Mouse (Mus musculus) liver, embryonic 11.5 days (tissue): ENCODE data around the gene Loxl1. TPM values are rescaled to one million over a fixed set of nuclear protein-coding genes. Genes with fewer than 3 reads are reported as not detected.

Experiments used
- ATAC-seq: fragments of 200-750 bp; cut with Nextera tagmentation; replicated peaks from 2 replicates; pipeline ENCODE4 v1.8.0; 2017; ENCODE audit warnings: moderate number of reproducible peaks, mild to moderate bottlenecking, moderate TSS enrichment, moderate library complexity; ENCODE audit not compliant: low FRiP score
- DNase-seq: peaks from one replicate; pipeline ENCODE4 v3.0.0-alpha.2; 2017; ENCODE audit warnings: low spot score
- H3K27ac ChIP-seq: fragments of 300-500 bp; sonication (generic); 2 replicates; pipeline ENCODE4 v1.5.1; 2014; ENCODE audit warnings: mild to moderate bottlenecking, low read depth, low read length, control low read depth
- H3K27me3 ChIP-seq: fragments of 300-500 bp; sonication (generic); replicated peaks from 2 replicates; pipeline ENCODE4 v1.6.1; 2014; ENCODE audit warnings: low read length, mixed read lengths; ENCODE audit not compliant: control insufficient read depth, insufficient read depth
- H3K36me3 ChIP-seq: fragments of 300-500 bp; sonication (generic); 2 replicates; pipeline ENCODE4 v1.6.1; 2014; ENCODE audit warnings: mild to moderate bottlenecking, low read length, moderate library complexity, mixed read lengths; ENCODE audit not compliant: control insufficient read depth, insufficient read depth
- H3K4me1 ChIP-seq: fragments of 300-500 bp; sonication (generic); replicated peaks from 2 replicates; pipeline ENCODE4 v1.6.1; 2014; ENCODE audit warnings: low read length, mixed read lengths; ENCODE audit not compliant: control insufficient read depth, insufficient read depth
- H3K4me2 ChIP-seq: fragments of 300-500 bp; sonication (generic); 2 replicates; pipeline ENCODE4 v1.6.1; 2014; ENCODE audit warnings: mild to moderate bottlenecking, control low read depth, moderate library complexity
- H3K4me3 ChIP-seq: fragments of 300-500 bp; sonication (generic); 2 replicates; pipeline ENCODE4 v1.5.1; 2014; ENCODE audit warnings: low read depth, low read length, control low read depth
- H3K9ac ChIP-seq: fragments of 300-500 bp; sonication (generic); 2 replicates; pipeline ENCODE4 v1.6.1; 2014; ENCODE audit warnings: low read depth, low read length, control low read depth
- H3K9me3 ChIP-seq: fragments of 300-500 bp; sonication (generic); 2 replicates; pipeline ENCODE4 v1.6.1; 2016; ENCODE audit warnings: low read length, inconsistent platforms, mixed read lengths; ENCODE audit not compliant: control insufficient read depth
- WGBS: fragments of 180-500 bp; shearing (Covaris S2); extraction: QIAGEN DNeasy Blood & Tissue Kit; methylation state at CpG from one replicate; pipeline ENCODE4 v1.1.7; 2014; 5-methylcytosine and 5-hydroxymethylcytosine counted together
- polyA plus RNA-seq: library from polyadenylated mRNA; unstranded; fragments of >200 nt; fragmentation: Nextera tagmentation; extraction: Ambion mirVana; gene quantifications from 2 replicates; pipeline ENCODE4 v1.2.1, GENCODE M21; 2014

Loxl1 gene
- polyA plus RNA-seq, 1 experiment from 2014 or later, result 11.0 TPM

DNA sequence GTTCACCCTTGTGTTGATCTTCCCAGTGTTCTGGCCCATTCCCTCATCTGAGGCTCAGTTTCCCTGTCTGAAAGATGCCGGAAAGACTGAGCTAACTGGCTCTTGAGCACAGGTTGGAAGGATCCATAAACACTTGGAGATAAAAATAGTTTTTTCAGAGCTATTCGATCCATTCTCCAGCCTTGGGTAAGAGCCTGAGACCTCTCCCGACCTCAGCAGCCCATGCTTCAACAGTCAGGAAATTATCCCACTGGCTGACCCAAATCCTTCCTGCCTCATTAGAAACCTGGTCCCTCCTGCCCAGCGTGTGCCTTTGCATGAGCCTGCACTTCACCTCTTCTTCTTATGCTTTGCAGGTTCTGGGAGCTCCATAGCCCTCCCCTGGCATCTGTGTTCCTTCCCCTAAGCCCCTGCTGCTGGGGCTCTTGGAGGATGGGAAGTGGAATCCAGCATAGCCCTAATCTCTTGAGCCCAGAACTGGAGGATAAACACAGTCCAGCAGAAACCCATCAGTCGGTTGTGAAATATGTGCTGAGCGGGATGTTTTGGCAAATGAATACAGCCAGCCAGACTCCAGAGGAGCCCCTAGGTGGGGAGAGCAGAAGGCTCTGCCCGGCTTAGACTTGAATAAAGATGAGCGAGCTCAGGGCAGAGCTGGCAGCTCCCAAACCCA, 9.3 kb downstream of the Loxl1 start:
- DNase-seq (no peak), ATAC-seq (no peak)
- H3K4me1 ChIP-seq, result peaks cover 14% of the 10 kb centered on the region
- WGBS, result 51% methylated on average over 8 of the region's 8 CpGs
- H3K4me2 ChIP-seq, result no peak overlapping the region
- H3K36me3 ChIP-seq, result no peaks in the 10 kb centered on the region
- no peak overlapping the region for H3K4me3 ChIP-seq
- H3K9ac ChIP-seq, result no peak overlapping the region
- peak overlapping the region; percentile 19; the same call in 1 of the 2 replicates for H3K27ac ChIP-seq
- H3K9me3 ChIP-seq, result no peaks in the 10 kb centered on the region
- peaks cover 3% of the 10 kb centered on the region; the same call in 1 of the 2 replicates for H3K27me3 ChIP-seq

DNA sequence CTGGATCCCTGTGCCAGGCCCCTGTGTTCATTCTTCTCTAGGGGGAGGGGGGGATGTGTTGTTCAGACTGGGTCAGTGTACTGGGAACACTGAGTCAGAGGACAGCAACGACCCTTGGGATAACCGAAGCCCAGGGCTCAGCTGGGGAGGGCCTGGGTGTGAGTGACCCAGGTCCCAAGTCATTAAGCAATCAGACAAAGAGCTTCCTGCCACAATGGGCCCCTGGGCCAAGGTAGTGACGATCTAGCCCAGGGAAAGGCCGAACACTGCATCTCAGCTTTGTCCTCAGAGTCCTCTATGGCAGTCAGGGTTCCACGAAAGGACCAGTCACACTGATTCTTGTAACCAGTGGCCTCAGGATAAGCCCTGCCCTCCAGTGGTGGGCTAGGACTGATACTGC, 9.9 kb downstream of the Loxl1 start:
- Histone ChIP-seq H3K27ac (no peak overlapping the region; the same call in 1 of the 2 replicates), H3K27me3 (no peaks in the 10 kb centered on the region; the same call in 1 of the 2 replicates), H3K36me3 (no peaks in the 10 kb centered on the region), H3K9ac (no peak overlapping the region), H3K4me3 (no peak overlapping the region), H3K9me3 (no peaks in the 10 kb centered on the region), H3K4me1 (peaks cover 9% of the 10 kb centered on the region), H3K4me2 (no peak overlapping the region)
- 63% methylated on average over 5 of the region's 5 CpGs for WGBS
- DNase-seq (no peak), ATAC-seq (no peak)

DNA sequence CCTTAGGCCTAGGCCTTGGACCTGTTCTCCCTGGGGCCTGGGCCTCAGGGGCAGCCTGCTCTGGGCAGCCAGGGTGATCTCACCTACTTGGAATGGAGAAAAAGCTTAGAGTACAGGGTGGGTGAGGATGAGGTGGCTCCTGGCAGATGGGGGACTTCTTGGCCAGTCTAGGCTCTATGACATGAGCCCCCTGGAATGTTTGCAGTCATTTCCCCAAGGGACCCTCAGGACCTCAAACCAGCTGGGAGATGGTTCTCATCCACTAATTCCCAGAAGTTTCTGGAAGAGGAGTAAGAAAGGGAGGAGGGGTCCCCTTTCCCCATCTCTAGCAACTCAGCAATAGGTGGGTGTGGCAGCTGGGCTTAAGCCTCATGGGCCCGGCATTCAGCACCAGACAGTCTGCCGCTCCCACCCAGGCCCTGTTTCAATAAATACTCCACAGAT, 13.6 kb downstream of the Loxl1 start:
- peaks cover 18% of the 10 kb centered on the region for H3K4me1 ChIP-seq
- H3K9me3 ChIP-seq, result no peaks in the 10 kb centered on the region
- DNase-seq (no peak), ATAC-seq (no peak)
- no peaks in the 10 kb centered on the region for H3K27me3 ChIP-seq
- H3K36me3 ChIP-seq, result no peaks in the 10 kb centered on the region
- WGBS, result 62% methylated on average over 2 of the region's 2 CpGs
- no peak overlapping the region for H3K4me2 ChIP-seq
- H3K4me3 ChIP-seq, result no peak overlapping the region
- H3K9ac ChIP-seq, result no peak overlapping the region
- no peak overlapping the region for H3K27ac ChIP-seq

DNA sequence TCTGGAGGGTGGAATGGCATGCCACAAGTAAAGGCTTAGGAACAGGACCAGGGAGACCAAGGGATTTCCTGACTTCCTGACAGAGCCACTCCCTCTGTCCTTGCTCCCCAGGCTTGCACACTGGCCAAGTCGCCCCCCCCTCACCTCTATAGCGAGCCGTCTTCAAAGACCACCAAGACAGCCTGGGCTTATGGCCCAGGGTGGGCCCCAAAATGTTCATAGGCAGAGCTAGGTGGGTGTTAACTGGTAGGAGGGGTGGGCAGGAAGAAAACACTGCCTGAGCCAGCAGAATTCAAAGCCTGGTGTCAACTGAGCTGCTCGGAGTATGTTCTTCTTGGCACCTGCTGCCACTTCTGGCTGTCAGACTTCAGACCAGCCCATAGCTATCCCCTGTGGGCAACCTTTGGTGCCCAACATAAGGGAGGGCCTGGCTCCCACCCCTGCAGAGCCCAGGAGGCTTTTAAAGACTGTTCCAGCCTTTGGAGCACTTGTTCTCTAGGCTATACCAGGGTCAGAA, 15.0 kb downstream of the Loxl1 start:
- Histone ChIP-seq H3K4me1 (peaks cover 13% of the 10 kb centered on the region), H3K9ac (no peak overlapping the region), H3K4me2 (no peak overlapping the region), H3K27ac (no peak overlapping the region), H3K9me3 (no peaks in the 10 kb centered on the region), H3K4me3 (no peak overlapping the region), H3K27me3 (no peaks in the 10 kb centered on the region), H3K36me3 (no peaks in the 10 kb centered on the region)
- 69% methylated on average over 4 of the region's 4 CpGs for WGBS
- ATAC-seq, result no peak
- DNase-seq, result no peak

DNA sequence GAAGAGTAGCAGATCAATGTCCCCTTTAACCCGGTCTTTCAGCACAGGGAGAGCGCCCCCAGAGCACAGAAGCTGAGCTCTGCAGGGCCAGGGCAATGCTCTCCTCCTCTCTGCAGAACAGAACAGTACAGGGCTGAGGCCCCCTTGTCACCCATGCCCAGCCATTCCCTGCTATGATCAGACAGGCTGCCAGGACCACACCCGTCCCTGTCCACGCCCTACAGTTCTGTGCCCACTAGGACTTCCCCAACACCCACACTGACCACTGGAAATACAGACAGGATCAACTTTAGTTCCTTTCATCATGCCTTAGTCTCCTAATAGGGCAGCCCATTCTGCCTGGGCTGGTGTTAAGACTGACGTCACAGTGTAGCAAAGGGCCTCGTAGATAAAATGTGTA, 15.9 kb downstream of the Loxl1 start:
- Histone ChIP-seq H3K27ac (no peak overlapping the region), H3K4me3 (no peak overlapping the region), H3K4me2 (no peak overlapping the region), H3K9me3 (no peaks in the 10 kb centered on the region), H3K36me3 (no peaks in the 10 kb centered on the region), H3K27me3 (no peaks in the 10 kb centered on the region), H3K4me1 (peaks cover 10% of the 10 kb centered on the region), H3K9ac (no peak overlapping the region)
- WGBS, result 73% methylated on average over 6 of the region's 6 CpGs
- ATAC-seq, result no peak
- DNase-seq, result no peak

DNA sequence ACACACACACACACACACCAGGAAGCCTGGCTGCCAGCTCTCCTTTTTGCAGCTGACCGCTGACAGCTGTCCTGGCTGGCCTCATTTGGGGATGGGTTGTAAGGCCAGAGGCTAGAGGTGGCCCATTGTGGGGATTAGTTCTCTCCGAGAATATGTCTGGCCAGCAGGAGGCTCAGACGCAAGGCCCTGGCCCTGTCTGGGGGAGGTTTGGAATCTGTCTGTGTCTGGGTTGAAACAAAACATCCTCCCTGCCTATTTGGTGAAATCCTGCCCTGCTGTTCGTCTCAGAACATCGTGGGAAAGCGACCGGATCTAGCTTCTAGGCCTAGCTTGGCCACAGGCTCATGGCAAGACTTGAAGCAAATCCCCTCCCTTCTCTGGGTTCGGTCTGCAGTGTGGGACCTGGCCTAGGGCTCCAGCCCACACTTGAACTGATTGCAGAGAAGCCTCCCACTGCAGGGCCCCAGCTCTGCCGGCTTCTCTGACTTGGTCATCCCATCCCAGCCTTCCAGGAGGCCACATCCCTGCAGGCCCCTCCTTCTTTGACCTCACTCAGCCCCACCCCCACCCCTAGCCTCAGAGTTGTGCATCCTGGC, 17.1 kb downstream of the Loxl1 start:
- Histone ChIP-seq H3K36me3 (no peaks in the 10 kb centered on the region), H3K9ac (no peak overlapping the region), H3K9me3 (no peaks in the 10 kb centered on the region), H3K4me2 (no peak overlapping the region), H3K4me1 (peaks cover 10% of the 10 kb centered on the region), H3K4me3 (no peak overlapping the region), H3K27ac (peak overlapping the region; percentile 44; the same call in 1 of the 2 replicates), H3K27me3 (no peaks in the 10 kb centered on the region)
- DNase-seq, result no peak
- no peak for ATAC-seq
- WGBS, result 37% methylated on average over 9 of the region's 9 CpGs

DNA sequence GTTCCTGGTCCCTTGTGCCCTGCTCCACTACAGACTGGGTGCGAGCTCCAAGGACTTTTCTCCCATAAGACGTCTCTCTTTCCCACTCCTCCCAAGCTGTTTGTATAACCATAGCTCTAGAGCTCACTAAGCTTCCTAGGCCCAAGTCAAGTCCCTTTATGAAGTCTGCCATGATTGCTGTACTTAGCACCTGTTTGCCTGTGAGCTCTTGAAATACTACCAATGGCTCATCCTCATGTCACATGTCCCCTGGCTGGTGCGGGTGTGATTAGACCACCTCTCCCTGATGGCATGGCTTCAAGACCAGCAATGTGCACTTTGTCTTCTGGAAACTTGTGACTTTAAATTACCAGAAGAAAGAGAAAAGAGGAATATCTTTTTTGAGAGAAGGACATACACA, 17.6 kb downstream of the Loxl1 start:
- H3K36me3 ChIP-seq, result no peaks in the 10 kb centered on the region
- WGBS, result 81% methylated on average over 3 of the region's 3 CpGs
- no peaks in the 10 kb centered on the region for H3K9me3 ChIP-seq
- no peak overlapping the region for H3K4me3 ChIP-seq
- peak overlapping the region; percentile 25; the same call in 1 of the 2 replicates for H3K27ac ChIP-seq
- ATAC-seq (no peak), DNase-seq (no peak)
- peaks cover 10% of the 10 kb centered on the region for H3K4me1 ChIP-seq
- H3K27me3 ChIP-seq, result no peaks in the 10 kb centered on the region
- no peak overlapping the region for H3K9ac ChIP-seq
- H3K4me2 ChIP-seq, result no peak overlapping the region

DNA sequence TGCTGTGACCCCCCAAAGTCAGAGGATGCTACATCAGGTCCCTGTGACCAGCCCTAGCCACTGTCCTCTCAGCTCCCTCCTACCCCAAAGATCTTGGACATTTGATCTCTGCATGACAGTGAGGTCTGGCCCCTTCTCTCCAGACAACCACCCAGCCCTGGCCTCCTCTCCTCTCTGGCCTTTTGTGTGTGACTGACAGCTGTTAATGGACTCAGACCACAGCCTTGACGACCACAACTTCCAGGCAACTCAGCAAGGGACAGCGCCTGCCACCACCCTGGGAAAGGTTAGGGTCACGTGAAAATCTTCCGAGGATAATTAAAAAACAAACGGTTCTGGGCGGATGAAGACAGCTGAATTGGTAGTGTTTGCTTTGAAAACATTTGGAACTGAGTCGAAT, 18.5 kb downstream of the Loxl1 start:
- Histone ChIP-seq H3K4me1 (peaks cover 10% of the 10 kb centered on the region), H3K4me3 (no peak overlapping the region), H3K9me3 (no peaks in the 10 kb centered on the region), H3K9ac (no peak overlapping the region), H3K27me3 (no peaks in the 10 kb centered on the region), H3K4me2 (no peak overlapping the region), H3K27ac (no peak overlapping the region), H3K36me3 (no peaks in the 10 kb centered on the region)
- DNase-seq (no peak), ATAC-seq (no peak)
- WGBS, result 62% methylated on average over 7 of the region's 7 CpGs

DNA sequence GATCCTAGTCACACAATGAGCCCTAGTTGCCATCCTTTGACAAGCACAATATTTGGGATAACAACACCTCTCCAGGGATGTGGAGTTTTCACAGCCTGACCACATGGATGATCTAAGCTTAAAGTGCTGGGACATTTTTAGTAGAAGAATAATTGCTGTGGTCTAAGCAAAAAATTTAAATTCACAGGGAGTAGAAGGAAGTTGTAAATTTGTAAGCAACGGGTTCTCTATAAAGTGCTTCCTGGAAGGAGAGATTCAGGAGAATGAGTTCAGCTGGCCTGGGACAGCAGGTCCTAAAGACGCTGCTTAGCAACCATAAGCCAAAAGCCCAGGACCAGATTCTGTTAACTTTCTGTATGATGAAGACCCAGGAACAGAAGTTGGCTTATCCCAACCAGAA, 23.1 kb downstream of the Loxl1 start:
- ATAC-seq, result no peak
- DNase-seq, result no peak
- no peaks in the 10 kb centered on the region for H3K9me3 ChIP-seq
- no peaks in the 10 kb centered on the region for H3K27me3 ChIP-seq
- H3K4me1 ChIP-seq, result no peaks in the 10 kb centered on the region
- no peak overlapping the region for H3K27ac ChIP-seq
- H3K36me3 ChIP-seq, result no peaks in the 10 kb centered on the region
- H3K4me2 ChIP-seq, result no peak overlapping the region
- no peak overlapping the region for H3K4me3 ChIP-seq
- H3K9ac ChIP-seq, result no peak overlapping the region
- WGBS, result 71% methylated on average over 2 of the region's 2 CpGs
